Mouse (Mus musculus): ENCODE results near the gene Gm45021. TPM values are rescaled to one million over a fixed set of nuclear protein-coding genes. Genes with fewer than 3 reads are reported as not detected.

The Gm45021 gene
- not detected in 2 replicates for polyA plus RNA-seq (2015; fragmentation: Nextera tagmentation; extraction: Ambion mirVana)

GRCm38 (mm10) chr6:48589194-48589750 is at the start of gene Gm45021:
Gm45021 (plus strand) TSS chr6:48589610.
- no peak within 1 kb of the TSS for H3K4me3 ChIP-seq (replicated peaks)
- H3K27me3 ChIP-seq: no peaks in the 10 kb centered on the region
- H3K4me2 ChIP-seq: no peak within 1 kb of the TSS
- no peak for ATAC-seq (ENCODE audit: insufficient read depth)
- no peaks in the 10 kb centered on the region for H3K9me3 ChIP-seq (replicated peaks)
- peaks cover 12% of the 10 kb centered on the region for H3K4me1 ChIP-seq (replicated peaks)
- no peak within 1 kb of the TSS for H3K27ac ChIP-seq (replicated peaks)
- H3K36me3 ChIP-seq (replicated peaks): no peaks in the 10 kb centered on the region
- WGBS (ENCODE audit: insufficient replicate concordance): 11% methylated on average over 6 of the region's 6 CpGs
- H3K9ac ChIP-seq: no peak within 1 kb of the TSS

- Histone ChIP-seq H3K9me3 (replicated peaks) (no peaks in the 10 kb centered on the region), H3K4me3 (replicated peaks) (no peak overlapping the region)
- WGBS (ENCODE audit: insufficient replicate concordance): 60% methylated on average over 5 of the region's 5 CpGs
Measured at GRCm38 (mm10) chr6:48539860-48540259, 49.5 kb upstream of the Gm45021 start.

GRCm38 (mm10) chr6:48540721-48541120 is 48.7 kb upstream of the Gm45021 start:
- Histone ChIP-seq H3K4me2 (no peak overlapping the region), H3K4me3 (replicated peaks) (no peak overlapping the region), H3K27me3 (0 out of 2 replicates have a peak, but pooled peaks cover 6% of the 10 kb centered on the region), H3K9ac (no peak overlapping the region), H3K36me3 (replicated peaks) (no peaks in the 10 kb centered on the region), H3K4me1 (replicated peaks) (0 out of 2 replicates have a peak, but pooled peaks cover 4% of the 10 kb centered on the region), H3K9me3 (replicated peaks) (no peaks in the 10 kb centered on the region), H3K27ac (replicated peaks) (no peak overlapping the region)
- ATAC-seq (ENCODE audit: insufficient read depth): no peak
- 59% methylated on average over 3 of the region's 3 CpGs for WGBS (ENCODE audit: insufficient replicate concordance)

More at GRCm38 (mm10) chr6:48539860-48540259, 49.5 kb upstream of the Gm45021 start:
- H3K27ac ChIP-seq (replicated peaks): no peak overlapping the region
- no peak overlapping the region for H3K4me2 ChIP-seq
- H3K27me3 ChIP-seq: 0 out of 2 replicates have a peak, but pooled peaks cover 6% of the 10 kb centered on the region
- 0 out of 2 replicates have a peak, but pooled peaks cover 4% of the 10 kb centered on the region for H3K4me1 ChIP-seq (replicated peaks)
- H3K9ac ChIP-seq: no peak overlapping the region
- H3K36me3 ChIP-seq (replicated peaks): no peaks in the 10 kb centered on the region
- no peak for ATAC-seq (ENCODE audit: insufficient read depth)

GRCm38 (mm10) chr6:48541560-48542450 is 47.6 kb upstream of the Gm45021 start:
- no peak overlapping the region for H3K9ac ChIP-seq
- H3K4me2 ChIP-seq: no peak overlapping the region
- ATAC-seq (ENCODE audit: insufficient read depth): no peak
- no peaks in the 10 kb centered on the region for H3K36me3 ChIP-seq (replicated peaks)
- H3K9me3 ChIP-seq (replicated peaks): no peaks in the 10 kb centered on the region
- H3K27ac ChIP-seq (replicated peaks): no peak overlapping the region
- WGBS (ENCODE audit: insufficient replicate concordance): 23% methylated on average over 7 of the region's 7 CpGs
- no peak overlapping the region for H3K4me3 ChIP-seq (replicated peaks)
- H3K4me1 ChIP-seq (replicated peaks): 0 out of 2 replicates have a peak, but pooled peaks cover 4% of the 10 kb centered on the region
- H3K27me3 ChIP-seq: 0 out of 2 replicates have a peak, but pooled peaks cover 6% of the 10 kb centered on the region

GRCm38 (mm10) chr6:48542631-48543030 is 46.8 kb upstream of the Gm45021 start:
- Histone ChIP-seq H3K27me3 (0 out of 2 replicates have a peak, but pooled peaks cover 2% of the 10 kb centered on the region), H3K4me2 (no peak overlapping the region), H3K27ac (replicated peaks) (no peak overlapping the region), H3K4me1 (replicated peaks) (no peaks in the 10 kb centered on the region), H3K9ac (no peak overlapping the region), H3K9me3 (replicated peaks) (no peaks in the 10 kb centered on the region), H3K36me3 (replicated peaks) (no peaks in the 10 kb centered on the region), H3K4me3 (replicated peaks) (no peak overlapping the region)
- 49% methylated on average over 3 of the region's 3 CpGs for WGBS (ENCODE audit: insufficient replicate concordance)
- ATAC-seq (ENCODE audit: insufficient read depth): no peak

- H3K9me3 ChIP-seq (replicated peaks): no peaks in the 10 kb centered on the region
- no peak overlapping the region for H3K9ac ChIP-seq
- H3K4me2 ChIP-seq: no peak overlapping the region
- ATAC-seq (ENCODE audit: insufficient read depth): no peak
- no peak overlapping the region for H3K4me3 ChIP-seq (replicated peaks)
- no peak overlapping the region for H3K27ac ChIP-seq (replicated peaks)
- no peaks in the 10 kb centered on the region for H3K4me1 ChIP-seq (replicated peaks)
- H3K36me3 ChIP-seq (replicated peaks): no peaks in the 10 kb centered on the region
- no peaks in the 10 kb centered on the region for H3K27me3 ChIP-seq
- WGBS (ENCODE audit: insufficient replicate concordance): 55% methylated on average over 5 of the region's 5 CpGs
Measured at GRCm38 (mm10) chr6:48545251-48545650, 44.2 kb upstream of the Gm45021 start.

- Histone ChIP-seq H3K4me1 (replicated peaks) (no peaks in the 10 kb centered on the region), H3K27ac (replicated peaks) (no peak overlapping the region), H3K9me3 (replicated peaks) (no peaks in the 10 kb centered on the region), H3K4me2 (no peak overlapping the region), H3K4me3 (replicated peaks) (no peak overlapping the region), H3K36me3 (replicated peaks) (no peaks in the 10 kb centered on the region), H3K27me3 (no peaks in the 10 kb centered on the region), H3K9ac (no peak overlapping the region)
- no peak for ATAC-seq (ENCODE audit: insufficient read depth)
- WGBS (ENCODE audit: insufficient replicate concordance): 13% methylated on average over 1 of the region's 1 CpGs
Measured at GRCm38 (mm10) chr6:48546271-48546670, 43.1 kb upstream of the Gm45021 start.

GRCm38 (mm10) chr6:48546858-48547257 is 42.6 kb upstream of the Gm45021 start:
- H3K27ac ChIP-seq (replicated peaks): no peak overlapping the region
- no peak overlapping the region for H3K4me2 ChIP-seq
- H3K4me1 ChIP-seq (replicated peaks): no peaks in the 10 kb centered on the region
- H3K36me3 ChIP-seq (replicated peaks): no peaks in the 10 kb centered on the region
- no peak for ATAC-seq (ENCODE audit: insufficient read depth)
- no peak overlapping the region for H3K4me3 ChIP-seq (replicated peaks)
- 53% methylated on average over 4 of the region's 4 CpGs for WGBS (ENCODE audit: insufficient replicate concordance)
- no peak overlapping the region for H3K9ac ChIP-seq
- H3K27me3 ChIP-seq: no peaks in the 10 kb centered on the region
- no peaks in the 10 kb centered on the region for H3K9me3 ChIP-seq (replicated peaks)

GRCm38 (mm10) chr6:48548314-48548713 is 41.1 kb upstream of the Gm45021 start:
- H3K27me3 ChIP-seq: no peaks in the 10 kb centered on the region
- no peak for ATAC-seq (ENCODE audit: insufficient read depth)
- H3K4me1 ChIP-seq (replicated peaks): no peaks in the 10 kb centered on the region
- H3K4me3 ChIP-seq (replicated peaks): no peak overlapping the region
- no peak overlapping the region for H3K4me2 ChIP-seq
- no peaks in the 10 kb centered on the region for H3K9me3 ChIP-seq (replicated peaks)
- H3K36me3 ChIP-seq (replicated peaks): no peaks in the 10 kb centered on the region
- H3K9ac ChIP-seq: no peak overlapping the region
- H3K27ac ChIP-seq (replicated peaks): no peak overlapping the region
- WGBS (ENCODE audit: insufficient replicate concordance): 60% methylated on average over 6 of the region's 6 CpGs

GRCm38 (mm10) chr6:48552918-48553317 is 36.5 kb upstream of the Gm45021 start:
- 37% methylated on average over 4 of the region's 4 CpGs for WGBS (ENCODE audit: insufficient replicate concordance)
- Histone ChIP-seq H3K36me3 (replicated peaks) (no peaks in the 10 kb centered on the region), H3K27me3 (no peaks in the 10 kb centered on the region), H3K4me1 (replicated peaks) (peaks cover 16% of the 10 kb centered on the region), H3K9me3 (replicated peaks) (no peaks in the 10 kb centered on the region), H3K4me2 (no peak overlapping the region), H3K27ac (replicated peaks) (no peak overlapping the region), H3K9ac (no peak overlapping the region), H3K4me3 (replicated peaks) (no peak overlapping the region)
- no peak for ATAC-seq (ENCODE audit: insufficient read depth)

- Histone ChIP-seq H3K27ac (replicated peaks) (no peak overlapping the region), H3K9me3 (replicated peaks) (no peaks in the 10 kb centered on the region), H3K36me3 (replicated peaks) (no peaks in the 10 kb centered on the region), H3K27me3 (no peaks in the 10 kb centered on the region), H3K9ac (no peak overlapping the region), H3K4me1 (replicated peaks) (peaks cover 16% of the 10 kb centered on the region), H3K4me2 (peak overlapping the region; percentile 71), H3K4me3 (replicated peaks) (no peak overlapping the region)
- WGBS (ENCODE audit: insufficient replicate concordance): 69% methylated on average over 4 of the region's 4 CpGs
- ATAC-seq (ENCODE audit: insufficient read depth): no peak
Measured at GRCm38 (mm10) chr6:48553819-48554218, 35.6 kb upstream of the Gm45021 start.

Data from liver, embryonic 15.5 days (tissue).